Mouse (Mus musculus) neural tube, embryonic 14.5 days (tissue): ENCODE measurements at regions not wholly inside any gene's neighbourhood (a gene's known extent, or its start where the extent isn't known, plus 50 kb on each side); places are given as distances from the start of the nearest gene placed in this dataset.

Source experiments
- ATAC-seq: fragments of 200-750 bp; cut with Nextera tagmentation; 2 replicates; pipeline ENCODE4 v1.8.0; 2017; ENCODE audit warnings: low read depth, mild to moderate bottlenecking, moderate TSS enrichment, moderate library complexity
- H3K27ac ChIP-seq: fragments of 300-500 bp; sonication (generic); 2 replicates; pipeline ENCODE4 v1.5.1; 2014; ENCODE audit warnings: low read depth, mild to moderate bottlenecking, control low read depth, low read length, moderate library complexity, mixed read lengths
- H3K27me3 ChIP-seq: fragments of 300-500 bp; sonication (generic); 2 replicates; pipeline ENCODE4 v1.6.1; 2014; ENCODE audit warnings: low read length; ENCODE audit not compliant: control insufficient read depth, insufficient read depth
- H3K36me3 ChIP-seq: fragments of 300-500 bp; sonication (generic); 2 replicates; pipeline ENCODE4 v1.6.1; 2014; ENCODE audit warnings: low read length, mixed read lengths; ENCODE audit not compliant: control insufficient read depth, insufficient read depth
- H3K4me1 ChIP-seq: fragments of 300-500 bp; sonication (generic); 2 replicates; pipeline ENCODE4 v1.6.1; 2014; ENCODE audit warnings: low read length; ENCODE audit not compliant: control insufficient read depth, insufficient read depth
- H3K4me2 ChIP-seq: fragments of 300-500 bp; sonication (generic); 2 replicates; pipeline ENCODE4 v1.6.1; 2014; ENCODE audit warnings: mild to moderate bottlenecking, low read depth, low read length, control low read depth
- H3K4me3 ChIP-seq: fragments of 300-500 bp; sonication (generic); 2 replicates; pipeline ENCODE4 v1.5.1; 2014; ENCODE audit warnings: low read depth, low read length, control low read depth, mixed read lengths
- H3K9ac ChIP-seq: fragments of 300-500 bp; sonication (generic); replicated peaks from 2 replicates; pipeline ENCODE4 v1.6.1; 2014; ENCODE audit warnings: low read depth, mild to moderate bottlenecking, control low read depth, low read length, mixed read lengths
- H3K9me3 ChIP-seq: fragments of 300-500 bp; sonication (generic); 2 replicates; pipeline ENCODE4 v1.6.1; 2016; ENCODE audit warnings: low read length; ENCODE audit not compliant: control insufficient read depth
- WGBS: fragments of 180-500 bp; shearing (Covaris S2); extraction: QIAGEN DNeasy Blood & Tissue Kit; methylation state at CpG from one replicate; pipeline ENCODE4 v1.1.7; 2014; 5-methylcytosine and 5-hydroxymethylcytosine counted together

DNA sequence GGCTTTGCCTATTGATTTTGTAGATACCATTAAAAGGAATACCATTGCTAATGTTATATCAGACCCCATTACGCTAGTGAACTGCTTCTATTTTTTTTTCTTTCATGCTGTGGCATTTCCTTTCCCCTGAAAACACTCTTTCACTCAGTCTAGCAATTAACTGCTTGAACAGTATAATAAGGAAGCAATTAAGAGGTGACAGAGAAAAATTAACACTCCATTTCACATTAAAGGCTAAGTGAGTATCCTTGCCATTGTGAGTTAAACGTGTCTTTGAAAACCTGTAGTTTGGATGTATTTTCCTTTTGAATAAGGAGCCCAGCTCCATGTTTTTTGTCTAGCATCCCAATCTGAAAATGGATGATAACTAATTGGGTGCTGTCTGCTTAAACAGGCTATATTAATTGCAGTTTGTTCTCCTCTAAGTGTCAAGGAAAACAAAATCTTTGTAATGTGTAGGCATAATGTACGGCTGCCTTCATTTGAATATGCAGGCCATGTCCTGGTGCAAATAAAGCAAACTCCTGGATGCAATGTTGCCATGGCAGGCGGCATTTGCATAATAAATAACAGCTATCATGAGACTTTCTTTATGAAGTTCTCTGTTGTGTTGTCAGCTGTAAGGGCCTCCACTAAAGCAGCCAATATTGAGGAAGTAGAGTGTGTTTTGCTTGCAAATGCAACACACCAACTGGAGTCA, 423.3 kb downstream of the Zic3 start:
- no peak overlapping the region for H3K27ac ChIP-seq
- ATAC-seq = peak; percentile 56; the same call in 1 of the 2 replicates
- H3K9me3 ChIP-seq = no peaks in the 10 kb centered on the region
- H3K4me2 ChIP-seq = no peak overlapping the region
- WGBS = 27% methylated on average over 4 of the region's 4 CpGs
- H3K36me3 ChIP-seq = no peaks in the 10 kb centered on the region
- no peak overlapping the region for H3K9ac ChIP-seq
- H3K4me1 ChIP-seq = no peaks in the 10 kb centered on the region
- H3K4me3 ChIP-seq = no peak overlapping the region
- H3K27me3 ChIP-seq = no peaks in the 10 kb centered on the region

GRCm38 (mm10) chrX:58447605-58448004, 425.1 kb downstream of the Zic3 start:
- Histone ChIP-seq H3K36me3 (no peaks in the 10 kb centered on the region), H3K27ac (no peak overlapping the region), H3K4me2 (no peak overlapping the region), H3K9ac (no peak overlapping the region), H3K4me3 (no peak overlapping the region), H3K9me3 (no peaks in the 10 kb centered on the region), H3K27me3 (no peaks in the 10 kb centered on the region), H3K4me1 (no peaks in the 10 kb centered on the region)
- 59% methylated on average over 6 of the region's 6 CpGs for WGBS
- no peak for ATAC-seq

- no peaks in the 10 kb centered on the region for H3K36me3 ChIP-seq
- no peak overlapping the region for H3K4me3 ChIP-seq
- WGBS = 65% methylated on average over 6 of the region's 6 CpGs
- H3K4me1 ChIP-seq = no peaks in the 10 kb centered on the region
- no peak overlapping the region for H3K4me2 ChIP-seq
- H3K9ac ChIP-seq = no peak overlapping the region
- no peaks in the 10 kb centered on the region for H3K9me3 ChIP-seq
- H3K27me3 ChIP-seq = no peaks in the 10 kb centered on the region
- ATAC-seq = peak; percentile 66; the same call in 1 of the 2 replicates
- no peak overlapping the region for H3K27ac ChIP-seq
Measured at GRCm38 (mm10) chrX:58469683-58470082, 439.5 kb upstream of the 4930550L24Rik start.

DNA sequence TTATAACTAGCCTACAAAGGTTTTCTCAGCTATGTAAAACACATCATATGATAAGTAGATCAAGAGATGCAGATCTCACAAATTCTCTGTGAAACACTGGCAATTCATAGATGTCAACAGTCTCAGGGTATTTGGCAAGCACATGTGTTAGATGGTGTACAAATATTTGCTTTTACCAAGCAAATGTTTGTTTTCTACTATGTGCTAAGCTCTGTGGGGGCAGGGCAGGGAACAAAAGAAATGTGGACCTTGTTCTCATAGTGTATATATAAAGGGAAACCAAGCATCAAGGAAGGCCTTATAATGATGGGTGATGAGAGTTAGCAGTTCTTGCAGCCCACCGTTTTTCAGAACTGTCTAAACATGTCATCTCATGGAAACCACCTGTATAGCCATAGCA, 438.2 kb upstream of the 4930550L24Rik start:
- ATAC-seq = no peak
- H3K9ac ChIP-seq = no peak overlapping the region
- H3K27me3 ChIP-seq = no peaks in the 10 kb centered on the region
- H3K4me1 ChIP-seq = no peaks in the 10 kb centered on the region
- no peak overlapping the region for H3K4me3 ChIP-seq
- H3K36me3 ChIP-seq = no peaks in the 10 kb centered on the region
- no peak overlapping the region for H3K27ac ChIP-seq
- WGBS = 67% methylated on average over 1 of the region's 1 CpGs
- H3K9me3 ChIP-seq = no peaks in the 10 kb centered on the region
- no peak overlapping the region for H3K4me2 ChIP-seq

GRCm38 (mm10) chrX:58490861-58491260, 418.3 kb upstream of the 4930550L24Rik start:
- no peak overlapping the region for H3K4me3 ChIP-seq
- no peak overlapping the region for H3K9ac ChIP-seq
- H3K9me3 ChIP-seq = no peaks in the 10 kb centered on the region
- no peak overlapping the region for H3K4me2 ChIP-seq
- no peaks in the 10 kb centered on the region for H3K4me1 ChIP-seq
- ATAC-seq = no peak
- no peaks in the 10 kb centered on the region for H3K27me3 ChIP-seq
- H3K27ac ChIP-seq = no peak overlapping the region
- WGBS = 13% methylated on average over 2 of the region's 2 CpGs
- no peaks in the 10 kb centered on the region for H3K36me3 ChIP-seq

- Histone ChIP-seq H3K4me3 (no peak overlapping the region), H3K9me3 (no peaks in the 10 kb centered on the region), H3K4me1 (no peaks in the 10 kb centered on the region), H3K27me3 (no peaks in the 10 kb centered on the region), H3K4me2 (no peak overlapping the region), H3K36me3 (no peaks in the 10 kb centered on the region), H3K27ac (no peak overlapping the region), H3K9ac (no peak overlapping the region)
- 78% methylated on average over 1 of the region's 1 CpGs for WGBS
- no peak for ATAC-seq
Measured at GRCm38 (mm10) chrX:58503573-58503972, 405.6 kb upstream of the 4930550L24Rik start.

DNA sequence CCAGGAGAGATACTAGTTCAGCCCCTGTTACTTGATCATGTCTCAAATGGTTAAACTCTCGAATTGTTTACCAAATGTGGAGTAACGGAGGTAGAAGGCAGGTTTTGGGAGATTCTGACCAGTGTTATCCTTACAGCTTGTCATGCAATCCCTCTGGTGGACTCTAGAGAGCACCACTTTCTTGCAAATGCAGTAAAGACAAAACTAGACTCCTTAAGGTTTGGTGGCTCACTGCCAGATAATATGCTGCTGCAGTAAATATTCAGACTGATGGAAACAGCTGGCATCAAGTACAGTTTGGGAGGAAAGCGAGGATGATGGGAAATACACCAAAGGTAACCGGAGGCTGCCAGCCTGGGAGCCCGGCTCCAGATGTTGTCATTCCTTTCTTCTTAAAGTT, 394.2 kb upstream of the 4930550L24Rik start:
- no peak overlapping the region for H3K9ac ChIP-seq
- no peak overlapping the region for H3K27ac ChIP-seq
- 67% methylated on average over 5 of the region's 5 CpGs for WGBS
- no peak for ATAC-seq
- H3K36me3 ChIP-seq = no peaks in the 10 kb centered on the region
- no peak overlapping the region for H3K4me3 ChIP-seq
- no peaks in the 10 kb centered on the region for H3K9me3 ChIP-seq
- no peaks in the 10 kb centered on the region for H3K4me1 ChIP-seq
- H3K27me3 ChIP-seq = no peaks in the 10 kb centered on the region
- H3K4me2 ChIP-seq = no peak overlapping the region
